8 mouse cellular contexts compared by ENCODE assay signal in the genomic region with DNA sequence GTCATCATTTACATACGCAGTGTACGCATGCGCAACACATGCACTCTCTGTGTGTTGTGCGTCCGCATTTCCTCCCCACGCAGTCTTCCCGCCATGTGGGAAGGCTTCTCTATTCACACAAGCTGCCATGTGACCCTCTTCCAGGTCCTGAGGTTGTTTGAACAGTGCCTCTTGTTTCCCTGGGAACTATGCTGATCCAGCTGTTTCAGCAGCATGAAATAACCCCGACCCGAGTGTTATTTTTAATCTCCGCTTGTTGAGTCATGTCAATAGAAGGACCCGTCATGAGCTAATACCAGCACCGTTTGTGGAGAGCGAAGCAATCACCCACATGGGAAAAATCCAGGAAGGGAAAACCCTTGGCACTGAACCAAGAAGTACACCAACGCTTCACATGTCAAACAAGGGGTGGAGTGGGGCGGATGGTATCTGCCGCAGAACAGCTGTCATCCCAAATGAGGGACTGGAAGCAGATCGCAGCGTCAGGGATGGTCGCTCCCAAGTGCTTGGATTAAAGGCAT. TPM values are rescaled to one million over a fixed set of nuclear protein-coding genes. Genes with fewer than 3 reads are reported as not detected.
DNase-seq lines count a peak whose midpoint lies in the region; ATAC-seq and TF ChIP-seq lines count a peak whose summit lies in the region.

No protein-coding gene starts in this region.

- DNase-seq in embryo, embryonic 10.5 days (ENCODE audit: low spot score): peak; percentile 38
- DNase-seq in embryo, embryonic 9.5 days (ENCODE audit: extremely low spot score): no peak
- DNase-seq in brain, embryonic 14.5 days (ENCODE audit: low read depth): peak; percentile 82
- DNase-seq in heart, postnatal 0 days (ENCODE audit: low spot score): peak; percentile 91
- peak; percentile 78 to 79 for DNase-seq in layer of hippocampus, adult 2 months (ENCODE audit: low spot score in 2 of 2)
- DNase-seq in lung, embryonic 14.5 days: peak; percentile 83
- no peak for DNase-seq in thymus, postnatal 25 days
- DNase-seq in ovary, adult 18-20 months (ENCODE audit: low spot score): no peak

- 21% methylated on average over 19 of the region's 19 CpGs for WGBS in heart, postnatal 0 days
- 24% methylated on average over 19 of the region's 19 CpGs for WGBS in lung, embryonic 14.5 days

- H3K27ac ChIP-seq in heart, postnatal 0 days (ENCODE audit: low read depth): no peak overlapping the region
- no peak overlapping the region for H3K27ac ChIP-seq in layer of hippocampus, adult 2 months
- no peak overlapping the region for H3K27ac ChIP-seq in lung, embryonic 14.5 days (ENCODE audit: low read depth)

- H3K4me3 ChIP-seq in heart, postnatal 0 days (ENCODE audit: low read depth, low read length): no peak overlapping the region
- H3K4me3 ChIP-seq in layer of hippocampus, adult 2 months: no peak overlapping the region
- H3K4me3 ChIP-seq in lung, embryonic 14.5 days (ENCODE audit: low read depth, low read length): no peak overlapping the region

- no peaks in the 10 kb centered on the region for H3K27me3 ChIP-seq in heart, postnatal 0 days (ENCODE audit: control insufficient read depth, insufficient read depth, low read length)
- no peaks in the 10 kb centered on the region for H3K27me3 ChIP-seq in lung, embryonic 14.5 days (ENCODE audit: insufficient read depth, low read length)

- TF ChIP-seq EP300 in heart, postnatal 0 days (IDR thresholded peaks at IDR 0.05; ENCODE audit: low read depth): peak; percentile 67; the same call in 1 of the 2 replicates

- ATAC-seq in heart, postnatal 0 days (ENCODE audit: insufficient read depth, low read depth): peak; percentile 87
- ATAC-seq in lung, embryonic 14.5 days (ENCODE audit: insufficient read depth): peak; percentile 79

- H3K36me3 ChIP-seq in heart, postnatal 0 days (replicated peaks; ENCODE audit: control insufficient read depth, insufficient read depth, low read length): no peaks in the 10 kb centered on the region
- no peaks in the 10 kb centered on the region for H3K36me3 ChIP-seq in lung, embryonic 14.5 days (ENCODE audit: insufficient read depth)

- peaks cover 18% of the 10 kb centered on the region for H3K4me1 ChIP-seq in heart, postnatal 0 days (ENCODE audit: control insufficient read depth, insufficient read depth)
- peaks cover 6% of the 10 kb centered on the region; the same call in 1 of the 2 replicates for H3K4me1 ChIP-seq in lung, embryonic 14.5 days (ENCODE audit: insufficient read depth)

- H3K4me2 ChIP-seq in heart, postnatal 0 days (ENCODE audit: low read depth, low read length): peak overlapping the region; percentile 30
- H3K4me2 ChIP-seq in lung, embryonic 14.5 days: peak overlapping the region; percentile 26; the same call in 1 of the 2 replicates

- no peaks in the 10 kb centered on the region for H3K9me3 ChIP-seq in heart, postnatal 0 days (replicated peaks; ENCODE audit: control insufficient read depth, low read length)
- no peaks in the 10 kb centered on the region for H3K9me3 ChIP-seq in lung, embryonic 14.5 days (ENCODE audit: low read depth, low read length)

- TF ChIP-seq POLR2A in brain, embryonic 14.5 days (IDR thresholded peaks at IDR 0.05; ENCODE audit: borderline replicate concordance, extremely low read depth, insufficient read depth, insufficient read length, poor library complexity, severe bottlenecking): no peak

- H3K9ac ChIP-seq in heart, postnatal 0 days (replicated peaks; ENCODE audit: low read depth, low read length): no peak overlapping the region
- no peak overlapping the region for H3K9ac ChIP-seq in lung, embryonic 14.5 days

- TF ChIP-seq CTCF in brain, embryonic 14.5 days (IDR thresholded peaks at IDR 0.05; ENCODE audit: borderline replicate concordance, extremely low read depth, insufficient read depth, insufficient read length): no peak
- no peak for TF ChIP-seq CTCF in heart, postnatal 0 days (IDR thresholded peaks at IDR 0.05; ENCODE audit: low read depth)
- no peak for TF ChIP-seq CTCF in layer of hippocampus, adult 2 months (conservative IDR thresholded peaks at IDR 0.05)
- no peak for TF ChIP-seq CTCF in lung, embryonic 14.5 days (IDR thresholded peaks at IDR 0.05; ENCODE audit: low read depth)

RNA-seq across cellular contexts. Expression of a gene that starts 23.6 kb away (rescaled TPM):
- 17.5 and 22.9 TPM in 2 replicates for polyA plus RNA-seq in brain, embryonic 14.5 days (2012; rRNA removed)
- total RNA-seq in heart, postnatal 0 days (2014; rRNA removed; ENCODE audit: low replicate concordance): 145 and 181 TPM in 2 replicates
- polyA plus RNA-seq in heart, postnatal 0 days (2015; fragmentation: Nextera tagmentation; extraction: Ambion mirVana): 85.7 and 89.6 TPM in 2 replicates
- 1 to 10 TPM; 4.3 to 4.8 TPM for total RNA-seq in layer of hippocampus, adult 2 months (2021)
- 81.7 and 93.0 TPM in 2 replicates for polyA plus RNA-seq in lung, embryonic 14.5 days (2014; fragmentation: Nextera tagmentation; extraction: Ambion mirVana)

RNA-seq across cellular contexts. Expression of a gene that starts 38.7 kb away (rescaled TPM):
- 7.8 and 8.0 TPM in 2 replicates for polyA plus RNA-seq in brain, embryonic 14.5 days (2012; rRNA removed)
- 14.8 and 17.5 TPM in 2 replicates for total RNA-seq in heart, postnatal 0 days (2014; rRNA removed; ENCODE audit: low replicate concordance)
- polyA plus RNA-seq in heart, postnatal 0 days (2015; fragmentation: Nextera tagmentation; extraction: Ambion mirVana): 13.3 and 14.4 TPM in 2 replicates
- 1 to 10 TPM; 2.3 to 3.1 TPM for total RNA-seq in layer of hippocampus, adult 2 months (2021)
- 75.4 and 81.5 TPM in 2 replicates for polyA plus RNA-seq in lung, embryonic 14.5 days (2014; fragmentation: Nextera tagmentation; extraction: Ambion mirVana)

Comparison
In these comparisons a context has a peak if more than half of its experiments do, and no peak if none do; other contexts are left out.
1. DNase-seq: peak in embryo, embryonic 10.5 days (single experiment), brain, embryonic 14.5 days (single experiment), heart, postnatal 0 days (single experiment), layer of hippocampus, adult 2 months (2 of 2) and lung, embryonic 14.5 days (single experiment); none in embryo, embryonic 9.5 days (single experiment), thymus, postnatal 25 days (single experiment) and ovary, adult 18-20 months (single experiment).